Mouse (Mus musculus): ENCODE measurements around the gene Serpina10.
"Not testable (repeated sequence)": the region's sequence is repeated elsewhere in the genome, so short reads cannot be mapped to it uniquely, and the experiment has no call there.

Gene Serpina10

DNA sequence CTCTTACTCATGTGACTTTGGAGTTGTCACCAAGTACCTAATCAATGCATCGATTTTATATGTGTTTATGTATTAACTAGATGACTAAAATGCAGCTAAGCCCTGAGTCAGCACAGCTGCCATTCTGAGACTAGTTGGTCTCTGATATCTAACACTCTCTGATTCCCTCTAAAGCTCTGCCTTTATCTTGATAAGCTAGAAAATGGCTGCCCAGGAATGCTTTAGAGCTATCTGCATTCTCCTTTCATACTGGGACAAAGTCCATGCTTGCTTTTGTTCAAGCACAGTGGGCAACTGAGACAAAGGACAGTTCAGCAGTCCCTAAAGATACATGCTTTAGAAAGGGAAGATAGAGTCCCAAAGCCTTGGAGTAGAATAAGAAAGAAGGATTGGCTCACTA, 16.1 kb downstream of the Serpina10 start:
- DNase-seq (ENCODE audit: low read depth) = no peak

DNA sequence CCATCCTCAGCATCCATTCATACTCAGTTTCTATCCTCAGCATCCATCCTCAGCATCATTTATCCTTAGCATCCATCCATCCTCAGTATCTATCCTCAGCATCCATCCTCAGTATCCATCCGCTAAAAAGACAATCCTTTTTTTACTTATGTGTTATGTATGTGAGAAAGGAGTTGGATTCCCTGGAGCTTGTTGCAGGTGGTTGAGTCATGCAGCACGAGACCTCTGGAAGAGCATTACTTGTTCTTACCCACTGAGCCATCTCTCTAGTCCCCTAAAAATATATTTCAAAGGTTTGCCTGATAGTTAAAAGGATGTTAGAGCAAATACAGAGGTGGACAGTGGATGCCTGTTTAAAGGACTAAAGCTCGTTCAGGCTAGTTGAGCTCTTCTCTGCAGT, 29.4 kb downstream of the Serpina10 start:
- DNase-seq (ENCODE audit: low read depth) = no peak

DNA sequence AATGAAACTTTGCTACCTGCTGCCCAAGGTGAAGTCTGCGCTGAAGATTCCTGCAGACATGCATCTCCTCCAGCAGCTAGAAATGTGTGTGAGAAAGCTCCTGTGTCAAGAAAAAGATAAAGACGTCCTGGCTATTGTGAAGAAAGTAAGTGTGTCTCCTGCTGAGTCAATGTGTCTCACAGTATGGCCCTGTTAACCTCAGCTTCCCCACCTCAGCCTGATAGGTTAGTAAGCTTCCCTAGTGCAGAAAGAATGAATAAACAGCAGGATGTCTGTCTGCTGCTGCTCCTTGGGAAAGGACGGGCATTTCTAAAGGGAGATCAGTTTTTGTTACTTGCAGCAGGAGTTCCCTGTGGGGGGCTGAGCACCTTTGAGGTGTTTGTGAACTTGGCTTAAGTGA, 30.9 kb downstream of the Serpina10 start:
- DNase-seq (ENCODE audit: low read depth) = no peak

DNA sequence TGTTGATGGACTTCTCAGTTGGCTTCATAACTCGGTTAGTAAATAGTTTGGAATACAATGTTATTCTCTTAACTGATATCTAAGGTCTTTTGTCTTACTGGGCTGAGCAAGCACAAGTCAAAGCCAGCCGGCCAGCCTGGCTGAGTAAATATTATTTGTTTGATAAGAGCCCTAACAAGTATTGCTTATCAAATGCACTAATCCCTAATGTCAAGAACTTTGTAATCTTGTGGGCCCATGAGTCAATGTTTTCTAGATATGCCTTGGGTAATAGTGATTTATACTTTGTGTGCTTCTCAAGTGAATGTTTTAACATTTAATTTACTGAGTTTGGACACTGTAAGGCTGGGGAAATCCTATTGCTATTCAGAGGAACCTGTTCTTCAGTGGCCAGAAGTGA, 32.8 kb downstream of the Serpina10 start:
- DNase-seq (ENCODE audit: low read depth) = no peak

DNA sequence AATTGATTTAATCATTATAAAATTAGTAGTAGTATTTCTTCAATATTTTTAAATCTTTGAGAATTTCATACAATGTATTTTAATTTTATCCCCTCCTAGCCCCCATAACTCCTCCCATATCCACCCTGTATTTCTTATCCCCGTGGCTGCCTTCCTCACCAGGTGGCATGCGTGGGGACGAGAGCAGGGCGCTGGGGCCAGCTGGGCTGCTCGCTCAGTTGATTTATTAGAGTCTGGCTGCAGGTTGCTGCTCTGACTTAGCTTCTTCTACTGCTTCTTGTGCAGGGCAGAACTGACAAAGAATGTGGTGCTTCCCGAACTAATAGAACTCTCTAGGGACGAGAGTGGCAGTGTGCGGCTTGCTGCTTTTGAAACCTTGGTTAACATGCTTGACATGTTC, 47.5 kb downstream of the Serpina10 start:
- DNase-seq (ENCODE audit: low read depth) = no peak

DNA sequence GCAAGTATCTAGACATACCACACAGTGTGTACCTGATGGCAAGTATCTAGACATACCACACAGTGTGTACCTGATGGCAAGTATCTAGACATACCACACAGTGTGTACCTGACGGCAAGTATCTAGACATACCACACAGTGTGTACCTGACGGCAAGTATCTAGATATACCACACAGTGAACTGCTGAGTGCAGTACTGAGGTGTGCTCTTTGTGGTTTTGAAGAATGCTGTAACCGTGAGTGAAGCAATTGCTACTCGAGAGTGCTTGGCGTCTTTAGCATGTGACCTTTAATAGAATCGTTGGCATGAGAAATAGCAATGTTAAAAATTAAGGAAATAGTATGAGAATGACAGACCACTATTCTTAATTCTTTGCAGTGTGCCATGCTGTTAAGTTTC, 53.1 kb downstream of the Serpina10 start:
- not testable (repeated sequence) for DNase-seq (ENCODE audit: low read depth)

DNA sequence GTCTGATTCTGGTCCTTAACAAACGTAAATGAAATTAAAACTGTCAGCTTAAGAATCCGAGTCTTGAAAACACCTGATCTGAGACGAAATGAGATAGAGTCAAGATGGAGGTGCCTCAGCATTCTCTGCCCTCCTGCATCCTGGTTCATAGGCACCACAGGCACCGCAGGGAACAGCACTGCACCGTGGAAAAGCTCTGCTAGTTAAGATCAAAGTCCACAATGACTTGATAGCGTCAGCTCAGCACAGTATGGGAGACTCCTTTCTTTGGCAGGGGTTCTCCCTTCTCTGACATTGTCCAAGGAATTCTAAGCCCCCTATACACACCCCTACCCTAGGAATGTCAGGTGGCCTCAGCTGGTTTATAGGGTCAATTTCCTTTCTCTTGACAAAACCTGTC, 61.6 kb downstream of the Serpina10 start:
- DNase-seq (ENCODE audit: low read depth) = no peak

DNA sequence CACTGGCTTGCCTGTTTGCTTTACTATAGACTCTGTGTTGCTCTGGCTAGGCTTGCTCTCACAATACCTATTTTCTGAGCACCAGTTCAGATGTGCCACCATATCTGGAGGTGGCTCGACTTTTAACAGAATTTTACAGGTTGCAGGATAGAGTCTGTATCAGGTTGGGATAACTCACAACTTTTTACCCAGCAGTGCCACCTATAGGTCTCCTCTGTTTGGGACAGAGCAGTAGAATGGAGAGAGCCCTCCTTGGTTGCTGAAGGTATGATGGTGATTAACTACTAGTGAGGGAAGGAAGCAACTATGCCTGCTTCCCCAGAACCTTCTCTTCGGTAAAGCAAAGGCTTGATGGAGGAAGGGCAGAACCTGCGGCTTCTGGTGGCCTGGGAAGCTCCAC, 64.1 kb downstream of the Serpina10 start:
- DNase-seq (ENCODE audit: low read depth) = no peak

DNA sequence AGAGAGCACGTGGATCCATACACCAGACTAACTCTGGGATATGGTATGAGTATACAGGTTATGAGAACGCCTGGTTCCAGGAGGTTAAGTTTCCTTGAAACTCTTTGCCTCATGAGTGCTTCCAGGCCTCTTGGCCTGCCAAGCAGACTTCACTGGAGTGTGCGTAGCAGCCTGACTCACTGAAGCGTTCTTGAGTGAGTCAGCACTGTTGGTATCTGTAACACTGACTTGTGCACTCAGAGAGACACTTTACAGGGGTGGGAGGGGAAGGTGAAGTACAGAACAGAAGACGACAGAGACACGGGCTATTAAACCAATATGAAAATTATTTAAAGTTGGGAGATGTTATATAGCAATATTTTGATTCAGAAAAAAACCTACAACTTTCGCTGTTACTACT, 66.1 kb downstream of the Serpina10 start:
- DNase-seq (ENCODE audit: low read depth) = no peak
